Comparison of ENCODE assay signal across 26 mouse cellular contexts in genomic region chr17:85493521-85493920, GRCm38 (mm10).
DNase-seq lines count a peak whose midpoint lies in the region; ATAC-seq and TF ChIP-seq lines count a peak whose summit lies in the region.
"Had no signal": no experiment of that assay in that cellular context is flagged by ENCODE, and none has a peak within 500 bp of the region (broad histone marks: within the 10 kb centered on the region; RNA-seq: fewer than 3 reads in every experiment).

No protein-coding gene starts in this region.

- no peak overlapping the region for H3K4me3 ChIP-seq in lung, embryonic 14.5 days (ENCODE audit: low read depth, low read length)
- no peak overlapping the region for H3K4me3 ChIP-seq in lung, postnatal 0 days (ENCODE audit: low read depth, low read length)
- H3K4me3 ChIP-seq: embryonic facial prominence, embryonic 13.5 days; forebrain, embryonic 10.5 days; forebrain, embryonic 15.5 days; heart, adult 2 months; heart, embryonic 12.5 days; heart, embryonic 15.5 days had no signal

- 63% methylated on average over 4 of the region's 4 CpGs for WGBS in lung, embryonic 14.5 days
- WGBS in lung, postnatal 0 days, result 54% methylated on average over 4 of the region's 4 CpGs

- DNase-seq in heart, adult 11 months, result peak; percentile 43
- DNase-seq in heart, adult 8-10 months (ENCODE audit: low spot score), result no peak
- DNase-seq in lung, embryonic 14.5 days, result peak; percentile 28
- DNase-seq in lung, postnatal 0 days (ENCODE audit: low spot score), result no peak
- peak; percentile 54 for DNase-seq in Muller cell, postnatal 12 days (ENCODE audit: inconsistent ontology term)
- DNase-seq in adipocyte (ENCODE audit: low spot score), result peak; percentile 4
- DNase-seq: adrenal gland, postnatal 10 days; cerebellum, adult 11 months; cerebellum, adult 2 months; cerebellum, adult 9-11 months; cerebellum, postnatal 25 days; gastrocnemius, postnatal 25 days; heart, adult 2 months; heart, postnatal 10 days; heart, postnatal 4 days; kidney, adult 11 months had no signal

- no peak overlapping the region for H3K9ac ChIP-seq in lung, embryonic 14.5 days
- H3K9ac ChIP-seq in lung, postnatal 0 days (replicated peaks; ENCODE audit: low read depth), result no peak overlapping the region
- H3K9ac ChIP-seq: embryonic facial prominence, embryonic 13.5 days; forebrain, embryonic 15.5 days; heart, embryonic 12.5 days; heart, embryonic 15.5 days; hindbrain, embryonic 14.5 days had no signal

- H3K27me3 ChIP-seq in lung, embryonic 14.5 days (ENCODE audit: insufficient read depth, low read length), result peaks cover 51% of the 10 kb centered on the region
- H3K27me3 ChIP-seq in lung, postnatal 0 days (replicated peaks; ENCODE audit: insufficient read depth, low read length), result peaks cover 17% of the 10 kb centered on the region

- peaks cover 12% of the 10 kb centered on the region; the same call in 1 of the 2 replicates for H3K9me3 ChIP-seq in lung, embryonic 14.5 days (ENCODE audit: low read depth, low read length)
- H3K9me3 ChIP-seq in lung, postnatal 0 days (ENCODE audit: low read length), result no peaks in the 10 kb centered on the region; the same call in 1 of the 2 replicates
- H3K9me3 ChIP-seq: heart, embryonic 15.5 days had no signal

- no peak for TF ChIP-seq CTCF in lung, embryonic 14.5 days (IDR thresholded peaks at IDR 0.05; ENCODE audit: low read depth)
- TF ChIP-seq CTCF in lung, postnatal 0 days (IDR thresholded peaks at IDR 0.05), result no peak

- no peaks in the 10 kb centered on the region for H3K36me3 ChIP-seq in lung, embryonic 14.5 days (ENCODE audit: insufficient read depth)
- no peaks in the 10 kb centered on the region for H3K36me3 ChIP-seq in lung, postnatal 0 days (ENCODE audit: insufficient read depth, low read length)
- H3K36me3 ChIP-seq: embryonic facial prominence, embryonic 13.5 days; forebrain, embryonic 10.5 days; forebrain, embryonic 15.5 days; heart, embryonic 12.5 days; heart, embryonic 15.5 days had no signal

- ATAC-seq in lung, embryonic 14.5 days (ENCODE audit: insufficient read depth), result no peak
- no peak for ATAC-seq in lung, postnatal 0 days
- ATAC-seq: activated CD4-positive, CD25-positive, alpha-beta regulatory T cell, adult 4 months; CD4-positive, CD25-positive, alpha-beta regulatory T cell, adult 4 months; forebrain, embryonic 15.5 days; hindbrain, postnatal 0 days; inflammation-experienced regulatory T-cells, adult 6 months had no signal

- TF ChIP-seq EP300 in lung, postnatal 0 days (IDR thresholded peaks at IDR 0.05), result no peak

- H3K27ac ChIP-seq in lung, embryonic 14.5 days (ENCODE audit: low read depth), result no peak overlapping the region
- no peak overlapping the region for H3K27ac ChIP-seq in lung, postnatal 0 days (ENCODE audit: low read length)
- H3K27ac ChIP-seq: embryonic facial prominence, embryonic 13.5 days; forebrain, embryonic 10.5 days; forebrain, embryonic 15.5 days; heart, adult 2 months; heart, embryonic 15.5 days; hindbrain, embryonic 14.5 days; hindbrain, postnatal 0 days had no signal

- H3K4me2 ChIP-seq in lung, embryonic 14.5 days, result no peak overlapping the region
- no peak overlapping the region for H3K4me2 ChIP-seq in lung, postnatal 0 days (replicated peaks; ENCODE audit: low read depth, low read length)
- H3K4me2 ChIP-seq: embryonic facial prominence, embryonic 13.5 days; forebrain, embryonic 15.5 days; heart, embryonic 12.5 days; heart, embryonic 15.5 days; hindbrain, embryonic 14.5 days had no signal

- no peaks in the 10 kb centered on the region for H3K4me1 ChIP-seq in lung, embryonic 14.5 days (ENCODE audit: insufficient read depth)
- no peaks in the 10 kb centered on the region for H3K4me1 ChIP-seq in lung, postnatal 0 days (ENCODE audit: insufficient read depth, low read depth, low read length)
- H3K4me1 ChIP-seq: embryonic facial prominence, embryonic 13.5 days; heart, embryonic 12.5 days; heart, embryonic 15.5 days had no signal

Comparison
In these comparisons a context has a peak if more than half of its experiments do, and no peak if none do; other contexts are left out.
1. DNase-seq: peak in heart, adult 11 months (single experiment), lung, embryonic 14.5 days (single experiment), Muller cell, postnatal 12 days (single experiment) and adipocyte (single experiment); none in heart, adult 8-10 months (single experiment) and lung, postnatal 0 days (single experiment).